Mouse (Mus musculus): Measurements from ENCODE around the gene Phactr1. TPM values are rescaled to one million over a fixed set of nuclear protein-coding genes. Genes with fewer than 3 reads are reported as not detected.
A peak's percentile ranks its signal among the peaks of the same experiment; 100 is the strongest.

Phactr1 gene
- polyA plus RNA-seq, 1 experiment, result not detected

- no peak overlapping the region for H3K4me2 ChIP-seq (ENCODE audit: low read depth)
- H3K4me3 ChIP-seq, result no peak overlapping the region
- no peaks in the 10 kb centered on the region for H3K36me3 ChIP-seq (ENCODE audit: control insufficient read depth, insufficient read depth)
- TF ChIP-seq SRF (IDR thresholded peaks at IDR 0.05; ENCODE audit: control insufficient read depth, insufficient read length, low read depth) (no peak), TCF12 (IDR thresholded peaks at IDR 0.05; ENCODE audit: insufficient read depth, poor library complexity, severe bottlenecking) (no peak), POLR2AphosphoS2 (IDR thresholded peaks at IDR 0.05; ENCODE audit: insufficient read length, low read depth) (no peak), MAX (IDR thresholded peaks at IDR 0.05; ENCODE audit: low read depth) (no peak), POLR2A (IDR thresholded peaks at IDR 0.05; ENCODE audit: insufficient read length, low read depth) (no peak), MYOG (IDR thresholded peaks at IDR 0.05; ENCODE audit: control insufficient read depth in 1 of 3, insufficient read depth in 1 of 3, insufficient read length in 2 of 3, low read depth in 2 of 3) (no peak), TCF3 (IDR thresholded peaks at IDR 0.05; ENCODE audit: insufficient read length, low read depth) (no peak), E2F4 (IDR thresholded peaks at IDR 0.05; ENCODE audit: insufficient read depth) (no peak)
- H3K27me3 ChIP-seq (ENCODE audit: control insufficient read depth, insufficient read depth, insufficient read length), result no peaks in the 10 kb centered on the region
- no peaks in the 10 kb centered on the region for H3K79me2 ChIP-seq (ENCODE audit: control insufficient read depth, insufficient read depth)
- no peak overlapping the region for H3ac ChIP-seq (ENCODE audit: control insufficient read depth, insufficient read length)
These were observed 477.9 kb downstream of the Phactr1 start for GRCm38 (mm10) chr13:43158281-43158680.

- no peaks in the 10 kb centered on the region for H3K79me2 ChIP-seq (ENCODE audit: control insufficient read depth, insufficient read depth)
- no peak overlapping the region for H3K4me2 ChIP-seq (ENCODE audit: low read depth)
- TF ChIP-seq MYOG (IDR thresholded peaks at IDR 0.05; ENCODE audit: control insufficient read depth in 1 of 3, insufficient read depth in 1 of 3, insufficient read length in 2 of 3, low read depth in 2 of 3), result peak in 1 of 3 experiments; percentile 27
- TF ChIP-seq SRF (IDR thresholded peaks at IDR 0.05; ENCODE audit: control insufficient read depth, insufficient read length, low read depth), result no peak
- TF ChIP-seq MAX (IDR thresholded peaks at IDR 0.05; ENCODE audit: low read depth), result no peak
- no peak for TF ChIP-seq REST (IDR thresholded peaks at IDR 0.05; ENCODE audit: insufficient read depth, insufficient read length)
- no peaks in the 10 kb centered on the region for H3K36me3 ChIP-seq (ENCODE audit: control insufficient read depth, insufficient read depth)
- no peaks in the 10 kb centered on the region for H3K27me3 ChIP-seq (ENCODE audit: control insufficient read depth, insufficient read depth, insufficient read length)
- H3ac ChIP-seq (ENCODE audit: control insufficient read depth, insufficient read length), result no peak overlapping the region
- H3K4me3 ChIP-seq, result no peak overlapping the region
These were observed 479.0 kb downstream of the Phactr1 start for GRCm38 (mm10) chr13:43159429-43159828.

GRCm38 (mm10) chr13:43167721-43168120 lies 487.3 kb downstream of the Phactr1 start:
- Histone ChIP-seq H3K4me2 (ENCODE audit: low read depth) (no peak overlapping the region), H3K79me2 (ENCODE audit: control insufficient read depth, insufficient read depth) (no peaks in the 10 kb centered on the region), H3K36me3 (ENCODE audit: control insufficient read depth, insufficient read depth) (peaks cover 3% of the 10 kb centered on the region), H3K27me3 (ENCODE audit: control insufficient read depth, insufficient read depth, insufficient read length) (no peaks in the 10 kb centered on the region), H3K4me3 (no peak overlapping the region), H3ac (ENCODE audit: control insufficient read depth, insufficient read length) (no peak overlapping the region)
- TF ChIP-seq MAX (IDR thresholded peaks at IDR 0.05; ENCODE audit: low read depth) (no peak), POLR2AphosphoS2 (IDR thresholded peaks at IDR 0.05; ENCODE audit: insufficient read length, low read depth) (no peak), USF1 (IDR thresholded peaks at IDR 0.05; ENCODE audit: low read depth) (no peak), MYOD1 (IDR thresholded peaks at IDR 0.05; ENCODE audit: control insufficient read depth in 1 of 3, insufficient read length in 2 of 3, low read depth in 2 of 3) (no peak), E2F4 (IDR thresholded peaks at IDR 0.05; ENCODE audit: insufficient read depth) (no peak), TCF12 (IDR thresholded peaks at IDR 0.05; ENCODE audit: insufficient read depth, poor library complexity, severe bottlenecking) (no peak), CEBPB (IDR thresholded peaks at IDR 0.05; ENCODE audit: insufficient read depth, poor library complexity, severe bottlenecking) (no peak), REST (IDR thresholded peaks at IDR 0.05; ENCODE audit: insufficient read depth, insufficient read length) (no peak), SRF (IDR thresholded peaks at IDR 0.05; ENCODE audit: control insufficient read depth, insufficient read length, low read depth) (no peak), POLR2A (IDR thresholded peaks at IDR 0.05; ENCODE audit: insufficient read length, low read depth) (no peak), TCF3 (IDR thresholded peaks at IDR 0.05; ENCODE audit: insufficient read length, low read depth) (no peak)

GRCm38 (mm10) chr13:43171020-43171710 lies 490.7 kb downstream of the Phactr1 start, which contains the start of gene Tbc1d7:
Tbc1d7 (minus strand) TSS chr13:43171501.
- Histone ChIP-seq H3K79me2 (ENCODE audit: control insufficient read depth, insufficient read depth) (no peaks in the 10 kb centered on the region), H3K27me3 (ENCODE audit: control insufficient read depth, insufficient read depth, insufficient read length) (no peaks in the 10 kb centered on the region), H3ac (ENCODE audit: control insufficient read depth, insufficient read length) (peak within 1 kb of the TSS; percentile 57), H3K4me2 (ENCODE audit: low read depth) (peak within 1 kb of the TSS; percentile 98), H3K4me3 (peak within 1 kb of the TSS; percentile 89), H3K36me3 (ENCODE audit: control insufficient read depth, insufficient read depth) (peaks cover 3% of the 10 kb centered on the region)
- TF ChIP-seq USF1 (IDR thresholded peaks at IDR 0.05; ENCODE audit: low read depth), result no peak
- peak in 2 of 3 experiments; percentile 22 to 29 for TF ChIP-seq MYOD1 (IDR thresholded peaks at IDR 0.05; ENCODE audit: control insufficient read depth in 1 of 3, insufficient read length in 2 of 3, low read depth in 2 of 3)
- peak in 1 of 3 experiments; percentile 61 for TF ChIP-seq MYOG (IDR thresholded peaks at IDR 0.05; ENCODE audit: control insufficient read depth in 1 of 3, insufficient read depth in 1 of 3, insufficient read length in 2 of 3, low read depth in 2 of 3)
- TF ChIP-seq POLR2AphosphoS2 (IDR thresholded peaks at IDR 0.05; ENCODE audit: insufficient read length, low read depth), result peak; percentile 98
- peak; percentile 97 for TF ChIP-seq POLR2A (IDR thresholded peaks at IDR 0.05; ENCODE audit: insufficient read length, low read depth)

- no peaks in the 10 kb centered on the region for H3K79me2 ChIP-seq (ENCODE audit: control insufficient read depth, insufficient read depth)
- H3K27me3 ChIP-seq (ENCODE audit: control insufficient read depth, insufficient read depth, insufficient read length), result no peaks in the 10 kb centered on the region
- H3K36me3 ChIP-seq (ENCODE audit: control insufficient read depth, insufficient read depth), result peaks cover 3% of the 10 kb centered on the region
- H3K4me3 ChIP-seq, result peak overlapping the region; percentile 89
- H3ac ChIP-seq (ENCODE audit: control insufficient read depth, insufficient read length), result peak overlapping the region; percentile 57
- no peak for TF ChIP-seq MYOG (IDR thresholded peaks at IDR 0.05; ENCODE audit: control insufficient read depth in 1 of 3, insufficient read depth in 1 of 3, insufficient read length in 2 of 3, low read depth in 2 of 3)
- no peak for TF ChIP-seq TCF12 (IDR thresholded peaks at IDR 0.05; ENCODE audit: insufficient read depth, poor library complexity, severe bottlenecking)
- no peak for TF ChIP-seq POLR2A (IDR thresholded peaks at IDR 0.05; ENCODE audit: insufficient read length, low read depth)
- peak overlapping the region; percentile 98 for H3K4me2 ChIP-seq (ENCODE audit: low read depth)
These were observed 491.8 kb downstream of the Phactr1 start for GRCm38 (mm10) chr13:43172036-43172713.
